Mouse (Mus musculus): ENCODE results near the gene Exoc3l.

DNA sequence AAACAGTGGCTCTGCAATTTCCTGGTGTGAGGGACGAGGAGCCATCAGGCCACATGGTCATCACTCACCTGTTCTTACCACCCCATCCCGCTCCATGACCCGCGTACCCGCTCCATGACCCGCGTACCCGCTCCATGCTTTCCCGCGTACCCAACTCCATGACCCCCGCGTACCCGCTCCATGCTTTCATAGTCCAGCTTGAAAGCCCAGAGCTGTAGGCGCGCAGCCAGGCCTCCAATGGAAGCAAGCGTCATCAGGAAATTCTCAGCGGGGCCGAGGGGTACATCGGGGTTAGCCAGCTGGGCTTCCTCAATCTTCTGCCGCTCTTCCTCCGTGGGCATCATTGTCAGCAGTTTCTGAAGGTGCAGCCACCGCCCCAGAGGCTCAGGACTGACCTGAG lies 35.6 kb upstream of the Exoc3l start:
- no peak for TF ChIP-seq POLR2A (IDR thresholded peaks at IDR 0.05; ENCODE audit: control insufficient read depth, low read depth, low read length)
- TF ChIP-seq CTCF (IDR thresholded peaks at IDR 0.05; ENCODE audit: control insufficient read depth, insufficient read depth, insufficient replicate concordance, low read depth, low read length) = no peak
